In genomic region chr11:62458780-62459179, GRCm38 (mm10) we compare ENCODE assay signal across 8 mouse cellular contexts. TPM values are rescaled to one million over a fixed set of nuclear protein-coding genes. Genes with fewer than 3 reads are reported as not detected.
A peak's percentile ranks its signal among the peaks of the same experiment; 100 is the strongest.
DNase-seq lines count a peak whose midpoint lies in the region; ATAC-seq and TF ChIP-seq lines count a peak whose summit lies in the region.

No protein-coding gene starts in this region.

- ATAC-seq in embryonic facial prominence, embryonic 13.5 days (ENCODE audit: insufficient number of reproducible peaks, insufficient read depth, low FRiP score, low TSS enrichment, low read depth) = no peak
- ATAC-seq in neural tube, embryonic 14.5 days (ENCODE audit: low read depth) = no peak

- no peak for TF ChIP-seq CTCF in lung, adult 2 months (IDR thresholded peaks at IDR 0.05; ENCODE audit: insufficient read depth, low read length)

- no peaks in the 10 kb centered on the region for H3K36me3 ChIP-seq in embryonic facial prominence, embryonic 13.5 days
- peaks cover 2% of the 10 kb centered on the region; the same call in 1 of the 2 replicates for H3K36me3 ChIP-seq in limb, embryonic 10.5 days
- H3K36me3 ChIP-seq in neural tube, embryonic 14.5 days (ENCODE audit: control insufficient read depth, insufficient read depth, low read length) = no peaks in the 10 kb centered on the region

- H3K27me3 ChIP-seq in embryonic facial prominence, embryonic 13.5 days = no peaks in the 10 kb centered on the region
- no peaks in the 10 kb centered on the region for H3K27me3 ChIP-seq in limb, embryonic 10.5 days (ENCODE audit: low read depth, poor library complexity, severe bottlenecking)
- H3K27me3 ChIP-seq in neural tube, embryonic 14.5 days (ENCODE audit: control insufficient read depth, insufficient read depth, low read length) = peaks cover 2% of the 10 kb centered on the region; the same call in 1 of the 2 replicates

- H3K9ac ChIP-seq in embryonic facial prominence, embryonic 13.5 days = peak overlapping the region; percentile 99
- H3K9ac ChIP-seq in neural tube, embryonic 14.5 days (replicated peaks; ENCODE audit: low read depth, low read length) = peak overlapping the region; percentile 96

- TF ChIP-seq POLR2A in lung, adult 2 months (IDR thresholded peaks at IDR 0.05; ENCODE audit: borderline replicate concordance, extremely low read depth, low read depth, low read length) = no peak

- WGBS in lung, adult 2 months = 3% methylated on average over 9 of the region's 9 CpGs
- WGBS in embryonic facial prominence, embryonic 13.5 days = 1% methylated on average over 9 of the region's 9 CpGs
- WGBS in limb, embryonic 10.5 days = 4% methylated on average over 9 of the region's 9 CpGs
- 1% methylated on average over 9 of the region's 9 CpGs for WGBS in neural tube, embryonic 14.5 days

- no peaks in the 10 kb centered on the region for H3K9me3 ChIP-seq in embryonic facial prominence, embryonic 13.5 days
- H3K9me3 ChIP-seq in limb, embryonic 10.5 days (replicated peaks) = no peaks in the 10 kb centered on the region
- no peaks in the 10 kb centered on the region for H3K9me3 ChIP-seq in neural tube, embryonic 14.5 days (ENCODE audit: control insufficient read depth, low read length)

- no peak for DNase-seq in lung, adult 2 months
- DNase-seq in lung, postnatal 14 days = no peak
- no peak for DNase-seq in limb, embryonic 10.5 days (ENCODE audit: low spot score)
- no peak for DNase-seq in gastrocnemius, adult 8-10 months (ENCODE audit: low spot score in 2 of 2)
- no peak for DNase-seq in gastrocnemius, postnatal 10 days
- no peak for DNase-seq in adipocyte (ENCODE audit: low spot score)

- H3K4me3 ChIP-seq in lung, adult 2 months (replicated peaks; ENCODE audit: extremely low read depth, low read depth, low read length) = peak overlapping the region; percentile 95
- peak overlapping the region; percentile 94 for H3K4me3 ChIP-seq in embryonic facial prominence, embryonic 13.5 days
- H3K4me3 ChIP-seq in limb, embryonic 10.5 days = peak overlapping the region; percentile 96
- H3K4me3 ChIP-seq in neural tube, embryonic 14.5 days (ENCODE audit: low read depth, low read length) = peak overlapping the region; percentile 99

- peak overlapping the region; percentile 97 for H3K27ac ChIP-seq in embryonic facial prominence, embryonic 13.5 days
- peak overlapping the region; percentile 100 for H3K27ac ChIP-seq in limb, embryonic 10.5 days
- H3K27ac ChIP-seq in neural tube, embryonic 14.5 days (ENCODE audit: low read depth, low read length) = peak overlapping the region; percentile 97

- H3K4me1 ChIP-seq in lung, adult 2 months (ENCODE audit: control insufficient read depth, insufficient read depth, low read length) = peaks cover 3% of the 10 kb centered on the region; the same call in 1 of the 2 replicates
- H3K4me1 ChIP-seq in embryonic facial prominence, embryonic 13.5 days = peaks cover 16% of the 10 kb centered on the region
- peaks cover 6% of the 10 kb centered on the region for H3K4me1 ChIP-seq in limb, embryonic 10.5 days
- H3K4me1 ChIP-seq in neural tube, embryonic 14.5 days (ENCODE audit: control insufficient read depth, insufficient read depth, low read length) = peaks cover 14% of the 10 kb centered on the region

- H3K4me2 ChIP-seq in embryonic facial prominence, embryonic 13.5 days = peak overlapping the region; percentile 81
- peak overlapping the region; percentile 90 for H3K4me2 ChIP-seq in neural tube, embryonic 14.5 days (ENCODE audit: low read depth, low read length)

RNA-seq across cellular contexts. Expression of gene Ncor1, which starts 0.4 kb away (rescaled TPM):
- polyA plus RNA-seq in lung, adult 2 months (2012; rRNA removed) = 80.7 and 92.5 TPM in 2 replicates
- polyA plus RNA-seq in embryonic facial prominence, embryonic 13.5 days (2015; fragmentation: Nextera tagmentation; extraction: Ambion mirVana) = 161 and 181 TPM in 2 replicates
- polyA plus RNA-seq in limb, embryonic 10.5 days (2016; fragmentation: Nextera tagmentation; extraction: Ambion mirVana) = 127 and 144 TPM in 2 replicates
- 203 and 219 TPM in 2 replicates for polyA plus RNA-seq in neural tube, embryonic 14.5 days (2014; fragmentation: Nextera tagmentation; extraction: Ambion mirVana)
- total RNA-seq in gastrocnemius, adult 8-10 months (2022) = 100 to 1,000 TPM; 114 to 145 (median 126) TPM
- 100 to 1,000 TPM; 132 to 145 TPM for total RNA-seq in gastrocnemius, postnatal 10 days (2021)

RNA-seq across cellular contexts. Expression of gene Pigl, which starts 0.5 kb away (rescaled TPM):
- 4.5 and 5.3 TPM in 2 replicates for polyA plus RNA-seq in lung, adult 2 months (2012; rRNA removed)
- polyA plus RNA-seq in embryonic facial prominence, embryonic 13.5 days (2015; fragmentation: Nextera tagmentation; extraction: Ambion mirVana) = 8.4 and 9.6 TPM in 2 replicates
- 13.5 and 13.9 TPM in 2 replicates for polyA plus RNA-seq in limb, embryonic 10.5 days (2016; fragmentation: Nextera tagmentation; extraction: Ambion mirVana)
- 10.1 and 10.4 TPM in 2 replicates for polyA plus RNA-seq in neural tube, embryonic 14.5 days (2014; fragmentation: Nextera tagmentation; extraction: Ambion mirVana)
- 1 to 10 TPM; 1.6 to 1.9 (median 1.8) TPM for total RNA-seq in gastrocnemius, adult 8-10 months (2022)
- 1 to 10 TPM; 2.9 to 3.7 TPM for total RNA-seq in gastrocnemius, postnatal 10 days (2021)
